Comparison of ENCODE assay signal across 21 mouse cellular contexts in the genomic region with DNA sequence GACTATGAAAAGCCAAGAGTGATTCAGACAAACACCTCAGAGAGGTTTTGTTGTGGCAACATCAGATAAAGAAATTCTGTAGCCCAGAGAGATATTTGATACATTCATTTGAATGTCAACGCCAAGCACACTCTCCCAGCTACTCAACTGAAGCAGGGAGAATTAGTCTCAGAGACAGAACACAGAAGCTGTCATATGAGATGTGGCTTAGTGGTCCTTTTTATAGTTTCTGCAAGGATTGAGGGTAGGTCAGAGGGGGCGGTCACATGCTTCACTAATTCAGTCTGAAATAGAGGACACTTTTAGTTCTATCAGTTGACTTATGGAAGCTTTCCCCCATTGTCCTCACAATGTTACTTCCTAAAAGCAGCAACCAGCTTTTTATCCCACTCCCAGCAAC.
"Had no signal": no experiment of that assay in that cellular context is flagged by ENCODE, and none has a peak within 500 bp of the region (broad histone marks: within the 10 kb centered on the region; RNA-seq: fewer than 3 reads in every experiment).

No protein-coding gene starts in this region.

- H3K36me3 ChIP-seq: limb, embryonic 12.5 days; liver, embryonic 13.5 days; midbrain, embryonic 13.5 days; neural tube, embryonic 12.5 days; neural tube, embryonic 15.5 days had no signal

- H3K4me3 ChIP-seq: left cerebral cortex, adult 2 months; limb, embryonic 12.5 days; liver, embryonic 13.5 days; midbrain, embryonic 13.5 days; neural tube, embryonic 12.5 days; neural tube, embryonic 15.5 days had no signal

- H3K4me1 ChIP-seq: limb, embryonic 12.5 days; liver, embryonic 13.5 days; neural tube, embryonic 12.5 days; neural tube, embryonic 15.5 days had no signal

- DNase-seq: kidney, adult 2 months; kidney, postnatal 14 days; layer of hippocampus, postnatal 36 days; liver, embryonic 13.5 days; lung, adult 2 months; lung, postnatal 14 days; lung, postnatal 4 days; right cerebral cortex, adult 18-20 months; right cerebral cortex, postnatal 14 days; right cerebral cortex, postnatal 4 days; thymus, adult 2 months; thymus, postnatal 14 days; thymus, postnatal 4 days had no signal

- H3K9ac ChIP-seq: limb, embryonic 12.5 days; liver, embryonic 13.5 days; midbrain, embryonic 13.5 days; neural tube, embryonic 12.5 days; neural tube, embryonic 15.5 days had no signal

- H3K27me3 ChIP-seq: limb, embryonic 12.5 days; liver, embryonic 13.5 days; midbrain, embryonic 13.5 days; neural tube, embryonic 12.5 days; neural tube, embryonic 15.5 days had no signal

- H3K9me3 ChIP-seq: limb, embryonic 12.5 days; liver, embryonic 13.5 days; midbrain, embryonic 13.5 days; neural tube, embryonic 12.5 days; neural tube, embryonic 15.5 days had no signal

- H3K27ac ChIP-seq: left cerebral cortex, adult 2 months; limb, embryonic 12.5 days; liver, embryonic 13.5 days; midbrain, embryonic 13.5 days; neural tube, embryonic 12.5 days; neural tube, embryonic 15.5 days; stomach, postnatal 0 days had no signal

- ATAC-seq: inflammation-experienced regulatory T-cells, adult 6 months; intestine, embryonic 16.5 days; midbrain, embryonic 13.5 days had no signal

- H3K4me2 ChIP-seq: limb, embryonic 12.5 days; liver, embryonic 13.5 days; midbrain, embryonic 13.5 days; neural tube, embryonic 12.5 days; neural tube, embryonic 15.5 days had no signal
